Mouse (Mus musculus) liver, embryonic 13.5 days (tissue): Measurements from ENCODE around the gene Per1. TPM values are rescaled to one million over a fixed set of nuclear protein-coding genes. Genes with fewer than 3 reads are reported as not detected.

Experiments used
- ATAC-seq: fragments of 200-750 bp; cut with Nextera tagmentation; 2 replicates; pipeline ENCODE4 v1.8.0; 2017; ENCODE audit warnings: low read depth, mild to moderate bottlenecking, moderate number of reproducible peaks, moderate library complexity
- DNase-seq: peaks from one replicate; pipeline ENCODE4 v3.0.0; 2022
- H3K27ac ChIP-seq: fragments of 300-500 bp; sonication (generic); 2 replicates; pipeline ENCODE4 v1.5.1; 2015; ENCODE audit warnings: moderate library complexity, mild to moderate bottlenecking, inconsistent platforms
- H3K27me3 ChIP-seq: fragments of 300-500 bp; sonication (generic); 2 replicates; pipeline ENCODE4 v1.6.1; 2015; ENCODE audit warnings: mild to moderate bottlenecking, inconsistent platforms
- H3K36me3 ChIP-seq: fragments of 300-500 bp; sonication (generic); 2 replicates; pipeline ENCODE4 v1.6.1; 2015; ENCODE audit warnings: mild to moderate bottlenecking, inconsistent platforms
- H3K4me1 ChIP-seq: fragments of 300-500 bp; sonication (generic); replicated peaks from 2 replicates; pipeline ENCODE4 v1.6.1; 2015; ENCODE audit warnings: inconsistent platforms
- H3K4me2 ChIP-seq: fragments of 300-500 bp; sonication (generic); 2 replicates; pipeline ENCODE4 v1.6.1; 2015; ENCODE audit warnings: inconsistent platforms, mild to moderate bottlenecking, moderate library complexity
- H3K4me3 ChIP-seq: fragments of 300-500 bp; sonication (generic); replicated peaks from 2 replicates; pipeline ENCODE4 v1.5.1; 2015; ENCODE audit warnings: mild to moderate bottlenecking, inconsistent platforms
- H3K9ac ChIP-seq: fragments of 300-500 bp; sonication (generic); 2 replicates; pipeline ENCODE4 v1.6.1; 2015; ENCODE audit warnings: mild to moderate bottlenecking, inconsistent platforms
- H3K9me3 ChIP-seq: fragments of 300-500 bp; sonication (generic); replicated peaks from 2 replicates; pipeline ENCODE4 v1.6.1; 2016; ENCODE audit warnings: inconsistent platforms
- WGBS: fragments of 180-500 bp; shearing (Covaris S2); methylation state at CpG from one replicate; pipeline ENCODE4 v1.1.7; 2015; ENCODE audit not compliant: insufficient replicate concordance; 5-methylcytosine and 5-hydroxymethylcytosine counted together
- polyA plus RNA-seq: library from polyadenylated mRNA; unstranded; fragments of >200 nt; fragmentation: Nextera tagmentation; extraction: Ambion mirVana; gene quantifications from 2 replicates; pipeline ENCODE4 v1.2.1, GENCODE M21; 2015

The Per1 gene
- polyA plus RNA-seq, 1 experiment from 2014 or later: 1.9 TPM

DNA sequence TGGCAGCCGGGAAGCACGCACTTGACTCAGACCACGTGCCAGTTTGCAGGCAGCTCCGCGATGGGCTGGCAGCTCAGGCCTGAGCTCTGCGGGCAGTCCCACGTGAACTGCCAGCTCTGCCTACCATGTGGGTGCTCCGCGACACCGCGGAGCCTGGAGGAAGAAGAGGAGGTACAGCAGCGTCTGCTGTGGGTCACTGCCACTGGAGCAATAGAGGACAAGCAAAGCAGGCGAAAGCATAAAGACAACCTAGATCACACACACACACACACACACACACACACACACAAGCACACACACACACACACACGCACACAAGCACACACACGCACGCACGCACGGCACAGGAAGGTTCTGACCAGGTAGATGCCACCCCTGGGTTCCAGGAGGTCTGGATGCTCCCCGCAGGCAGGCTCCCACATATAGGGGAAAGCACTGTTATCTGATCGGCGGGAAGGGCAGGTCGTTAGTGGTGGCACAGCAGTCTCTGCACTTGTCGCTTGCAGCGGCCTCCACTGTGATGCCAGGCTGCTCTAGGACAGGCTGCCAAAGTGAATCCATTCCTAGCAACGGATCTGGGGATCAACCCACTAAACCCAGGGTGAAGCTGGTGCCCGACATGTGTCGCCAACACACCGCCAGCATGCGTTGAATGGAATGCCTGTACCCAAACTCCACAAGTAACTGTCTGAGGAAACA lies 28.7 kb upstream of the Per1 start:
- peak overlapping the region; percentile 57 for H3K4me3 ChIP-seq
- peak overlapping the region; percentile 68 for H3K27ac ChIP-seq
- H3K27me3 ChIP-seq: no peaks in the 10 kb centered on the region
- peak; percentile 32 for ATAC-seq
- WGBS: 7% methylated on average over 29 of the region's 29 CpGs
- peak overlapping the region; percentile 73 for H3K9ac ChIP-seq
- H3K36me3 ChIP-seq: no peaks in the 10 kb centered on the region
- H3K4me2 ChIP-seq: peak overlapping the region; percentile 81
- peaks cover 58% of the 10 kb centered on the region for H3K4me1 ChIP-seq
- H3K9me3 ChIP-seq: no peaks in the 10 kb centered on the region
- DNase-seq: peak; percentile 65

- peak; percentile 82 for DNase-seq
- 11% methylated on average over 8 of the region's 8 CpGs for WGBS
These were observed 28.1 kb upstream of the Per1 start for GRCm38 (mm10) chr11:69066956-69067355.

GRCm38 (mm10) chr11:69067601-69068000 lies 27.4 kb upstream of the Per1 start:
- Histone ChIP-seq H3K27ac (peak overlapping the region; percentile 44; the same call in 1 of the 2 replicates), H3K9me3 (no peaks in the 10 kb centered on the region), H3K4me3 (no peak overlapping the region), H3K4me1 (peaks cover 60% of the 10 kb centered on the region), H3K27me3 (no peaks in the 10 kb centered on the region), H3K4me2 (no peak overlapping the region), H3K9ac (peak overlapping the region; percentile 22; the same call in 1 of the 2 replicates), H3K36me3 (no peaks in the 10 kb centered on the region)
- WGBS: 54% methylated on average over 6 of the region's 6 CpGs
- no peak for DNase-seq
- ATAC-seq: no peak

More at GRCm38 (mm10) chr11:69066956-69067355, 28.1 kb upstream of the Per1 start:
- H3K4me3 ChIP-seq: peak overlapping the region; percentile 57
- H3K4me1 ChIP-seq: peaks cover 58% of the 10 kb centered on the region
- H3K4me2 ChIP-seq: peak overlapping the region; percentile 81
- no peaks in the 10 kb centered on the region for H3K9me3 ChIP-seq
- no peaks in the 10 kb centered on the region for H3K36me3 ChIP-seq
- peak overlapping the region; percentile 73; the same call in 1 of the 2 replicates for H3K9ac ChIP-seq
- no peaks in the 10 kb centered on the region for H3K27me3 ChIP-seq
- ATAC-seq: no peak
- H3K27ac ChIP-seq: peak overlapping the region; percentile 68

- Histone ChIP-seq H3K9me3 (no peaks in the 10 kb centered on the region), H3K4me2 (peak overlapping the region; percentile 89), H3K4me1 (peaks cover 69% of the 10 kb centered on the region), H3K9ac (peak overlapping the region; percentile 85), H3K36me3 (no peaks in the 10 kb centered on the region), H3K27me3 (no peaks in the 10 kb centered on the region), H3K4me3 (peak overlapping the region; percentile 75), H3K27ac (peak overlapping the region; percentile 88)
- 2% methylated on average over 13 of the region's 13 CpGs for WGBS
- no peak for ATAC-seq
- DNase-seq: no peak
These were observed 24.9 kb upstream of the Per1 start for GRCm38 (mm10) chr11:69070093-69070492.

GRCm38 (mm10) chr11:69070590-69071222 lies 24.3 kb upstream of the Per1 start, which contains the start of gene Tmem107:
Gene Tmem107 (plus strand): TSS chr11:69070806.
- Histone ChIP-seq H3K27me3 (no peaks in the 10 kb centered on the region), H3K27ac (peak within 1 kb of the TSS; percentile 90), H3K36me3 (no peaks in the 10 kb centered on the region), H3K4me2 (peak within 1 kb of the TSS; percentile 89), H3K9ac (peak within 1 kb of the TSS; percentile 85), H3K4me3 (peak within 1 kb of the TSS; percentile 75), H3K4me1 (peaks cover 66% of the 10 kb centered on the region), H3K9me3 (no peaks in the 10 kb centered on the region)
- ATAC-seq (peak; percentile 76), DNase-seq (peak; percentile 91)
- under 1% methylated on average over 47 of the region's 47 CpGs for WGBS

GRCm38 (mm10) chr11:69071262-69071661 lies 23.8 kb upstream of the Per1 start:
- WGBS: 37% methylated on average over 9 of the region's 9 CpGs

DNA sequence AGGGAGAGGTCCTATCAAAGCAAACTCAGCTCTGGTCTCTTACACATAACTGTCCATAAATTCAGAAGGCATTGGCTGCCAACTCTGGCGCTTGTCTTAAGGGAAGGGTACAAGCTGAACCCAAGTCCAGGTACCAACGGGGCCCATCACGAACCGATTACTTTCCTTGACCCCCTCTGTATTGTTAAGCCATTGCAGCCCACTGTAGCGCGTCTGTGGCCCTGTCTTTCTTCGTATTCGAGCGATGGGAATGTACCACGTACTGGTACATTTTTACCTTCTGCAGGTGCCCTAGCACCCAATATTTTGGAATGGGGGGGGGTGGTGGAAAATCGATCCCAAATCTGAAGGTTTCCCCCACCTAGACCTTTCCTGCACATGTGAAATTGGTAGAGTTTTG lies 22.8 kb upstream of the Per1 start:
- H3K4me3 ChIP-seq: peak overlapping the region; percentile 46
- DNase-seq (no peak), ATAC-seq (no peak)
- H3K9me3 ChIP-seq: no peaks in the 10 kb centered on the region
- no peaks in the 10 kb centered on the region for H3K27me3 ChIP-seq
- H3K4me1 ChIP-seq: peaks cover 57% of the 10 kb centered on the region
- no peaks in the 10 kb centered on the region for H3K36me3 ChIP-seq
- H3K27ac ChIP-seq: peak overlapping the region; percentile 90
- H3K4me2 ChIP-seq: peak overlapping the region; percentile 89
- H3K9ac ChIP-seq: peak overlapping the region; percentile 85
- 80% methylated on average over 11 of the region's 11 CpGs for WGBS

More at GRCm38 (mm10) chr11:69071262-69071661, 23.8 kb upstream of the Per1 start:
- Histone ChIP-seq H3K27me3 (no peaks in the 10 kb centered on the region), H3K9ac (peak overlapping the region; percentile 85), H3K4me2 (peak overlapping the region; percentile 89), H3K36me3 (no peaks in the 10 kb centered on the region), H3K27ac (peak overlapping the region; percentile 90), H3K4me1 (peaks cover 65% of the 10 kb centered on the region), H3K9me3 (no peaks in the 10 kb centered on the region), H3K4me3 (peak overlapping the region; percentile 75)
- DNase-seq (no peak), ATAC-seq (no peak)

DNA sequence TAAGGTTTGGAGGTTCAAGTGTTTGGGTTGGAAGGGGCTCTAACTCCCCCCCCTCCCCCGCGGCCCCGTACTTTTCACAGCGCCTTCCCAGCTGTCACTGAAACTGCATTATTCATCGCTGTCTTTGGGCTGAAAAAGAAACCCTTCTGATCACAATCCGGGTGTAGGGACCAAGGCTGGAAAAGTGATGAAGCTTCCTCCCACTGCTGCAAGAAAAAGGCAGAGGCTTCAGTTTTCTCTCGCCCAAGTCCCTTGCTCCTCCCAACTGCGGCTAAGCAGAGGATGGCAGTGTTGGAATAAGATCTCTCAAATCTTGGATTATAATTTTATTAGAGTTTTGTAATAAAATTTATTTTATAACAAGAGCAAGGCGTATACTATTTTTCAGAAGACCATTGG lies 22.4 kb upstream of the Per1 start:
- Histone ChIP-seq H3K9ac (peak overlapping the region; percentile 85), H3K4me3 (peak overlapping the region; percentile 46), H3K27ac (peak overlapping the region; percentile 90), H3K4me2 (peak overlapping the region; percentile 89), H3K27me3 (no peaks in the 10 kb centered on the region), H3K36me3 (no peaks in the 10 kb centered on the region), H3K4me1 (peaks cover 55% of the 10 kb centered on the region), H3K9me3 (no peaks in the 10 kb centered on the region)
- ATAC-seq: no peak
- 14% methylated on average over 9 of the region's 9 CpGs for WGBS
- DNase-seq: no peak

DNA sequence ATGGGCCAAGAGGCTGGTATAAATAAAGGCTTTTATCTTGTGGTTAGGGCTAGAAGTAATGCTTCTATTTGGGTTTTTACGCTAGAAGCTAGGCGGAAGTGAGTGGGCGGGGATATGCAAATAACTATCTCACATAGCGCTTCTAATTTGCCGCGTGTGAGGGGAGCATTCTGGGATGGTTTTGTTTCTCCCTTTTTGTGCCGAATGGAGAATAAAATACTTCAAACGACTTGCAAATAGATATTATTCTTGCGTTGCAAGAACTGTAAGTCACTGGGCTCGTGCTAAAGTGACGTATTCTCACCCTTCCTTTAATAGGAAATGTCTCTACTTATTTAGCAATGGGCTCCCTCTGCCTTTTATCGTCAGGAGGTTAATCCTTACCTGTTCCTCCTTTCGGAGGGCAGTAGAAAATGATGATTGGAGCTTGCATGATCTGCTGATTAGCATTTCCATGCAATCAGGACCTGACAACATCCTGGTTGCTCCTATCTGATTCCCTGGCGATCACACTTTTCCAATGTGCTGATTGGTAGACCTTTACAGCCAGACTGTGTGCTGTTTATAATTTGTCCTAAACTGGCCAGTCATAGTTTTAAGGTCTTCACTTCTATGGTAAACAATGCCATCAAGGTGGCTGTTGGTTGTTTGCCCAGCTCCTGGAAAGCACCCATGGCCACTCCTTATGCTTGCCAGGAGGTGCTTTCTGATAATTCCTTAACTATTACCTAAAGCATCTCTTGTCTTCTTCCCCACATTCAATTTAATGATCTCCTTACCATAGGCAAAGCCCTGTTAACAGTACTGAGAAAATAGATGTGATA lies 21.7 kb upstream of the Per1 start:
- peak; percentile 79 for DNase-seq
- Histone ChIP-seq H3K9ac (peak overlapping the region; percentile 85), H3K9me3 (no peaks in the 10 kb centered on the region), H3K4me2 (peak overlapping the region; percentile 89), H3K27ac (peak overlapping the region; percentile 90), H3K4me3 (peak overlapping the region; percentile 46), H3K4me1 (peaks cover 53% of the 10 kb centered on the region), H3K27me3 (no peaks in the 10 kb centered on the region), H3K36me3 (no peaks in the 10 kb centered on the region)
- peak; percentile 79 for ATAC-seq
- WGBS: under 1% methylated on average over 14 of the region's 14 CpGs

DNA sequence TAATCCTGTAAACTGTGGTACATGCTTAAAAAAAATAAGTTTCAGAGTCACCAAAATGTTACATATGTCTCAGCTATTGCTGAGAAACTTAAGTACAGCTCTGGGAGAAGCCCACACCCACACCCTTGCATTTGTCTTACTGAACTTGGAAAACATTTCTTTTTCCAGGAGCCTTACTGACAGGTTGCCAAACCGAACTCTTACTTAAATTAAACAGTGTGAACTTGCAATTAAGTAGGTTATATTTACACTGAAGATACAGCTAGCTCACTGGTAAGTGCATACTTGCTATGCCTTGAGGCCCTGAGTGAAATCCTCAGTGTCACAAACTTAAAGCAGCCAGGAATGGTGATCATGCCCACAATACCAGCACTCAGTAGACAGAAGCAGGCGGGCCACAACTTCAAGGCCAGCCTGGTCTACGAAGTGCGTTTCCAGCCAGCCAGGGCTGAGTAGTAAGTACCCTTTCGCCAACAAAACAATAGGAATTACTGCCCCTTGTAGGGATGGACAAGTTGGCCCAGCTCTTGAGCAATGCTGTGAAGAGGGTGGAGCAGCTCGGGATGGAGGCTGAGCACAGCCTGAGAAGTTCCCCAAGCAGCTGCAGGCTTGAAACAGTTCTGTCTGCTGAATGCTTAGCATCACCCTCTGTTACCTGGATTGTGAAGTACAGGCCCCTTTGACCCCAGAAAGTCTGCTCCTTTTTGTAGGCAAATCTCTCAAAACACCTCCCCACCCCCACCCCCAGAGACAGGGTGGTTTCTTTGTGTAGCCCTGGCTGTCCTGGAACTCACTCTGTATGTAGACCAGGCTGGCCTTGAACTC lies 20.9 kb upstream of the Per1 start:
- H3K27me3 ChIP-seq: no peaks in the 10 kb centered on the region
- H3K9me3 ChIP-seq: no peaks in the 10 kb centered on the region
- H3K27ac ChIP-seq: peak overlapping the region; percentile 90
- no peak for DNase-seq
- no peaks in the 10 kb centered on the region for H3K36me3 ChIP-seq
- H3K9ac ChIP-seq: peak overlapping the region; percentile 85
- no peak for ATAC-seq
- peak overlapping the region; percentile 16 for H3K4me2 ChIP-seq
- WGBS: 46% methylated on average over 6 of the region's 6 CpGs
- H3K4me1 ChIP-seq: peaks cover 53% of the 10 kb centered on the region
- H3K4me3 ChIP-seq: no peak overlapping the region
